Mouse (Mus musculus): ENCODE data around the gene Nlrp10. TPM values are rescaled to one million over a fixed set of nuclear protein-coding genes. Genes with fewer than 3 reads are reported as not detected.

Nlrp10 gene
- total RNA-seq (2021) = 10 to 100 TPM; 13.7 to 19.5 TPM

DNA sequence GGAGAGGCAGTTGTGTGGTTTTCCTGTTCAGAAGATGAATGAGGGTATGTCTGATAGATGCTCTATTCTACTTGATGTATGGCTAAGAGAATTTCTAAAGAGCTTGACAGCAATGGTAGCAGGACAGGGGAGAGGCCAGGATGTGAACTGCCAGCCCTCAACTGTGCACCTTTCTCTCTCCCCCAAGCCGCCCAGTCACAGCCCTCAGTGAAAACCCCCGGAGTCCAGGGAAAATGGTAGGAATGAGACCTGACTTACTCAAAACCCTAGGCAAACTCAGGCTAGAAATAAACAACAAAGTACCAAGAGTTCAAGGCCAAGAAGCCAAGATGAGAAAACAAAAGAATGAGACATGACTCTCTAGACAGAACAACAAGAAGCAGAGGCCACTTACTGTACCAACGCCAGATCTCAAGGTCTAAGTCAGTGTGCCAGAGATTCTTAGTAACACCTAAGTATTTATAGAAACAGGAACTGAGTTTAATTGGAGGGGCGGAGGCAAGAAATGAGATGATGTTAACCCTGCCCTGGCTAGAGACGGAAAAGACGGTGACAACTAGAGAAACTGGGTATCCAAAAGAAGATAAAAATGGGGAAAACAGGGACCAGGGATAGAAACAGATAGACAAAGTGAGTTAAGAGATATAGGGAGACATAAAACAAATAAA is at the start of gene Nlrp10:
Nlrp10 (minus strand) TSS at position 453 of the 668 bp plus-strand sequence.
- DNase-seq = peak; percentile 46 to 53
- intact Hi-C loops (cut with DNase I) = loop anchor here (5.0 kb wide), 1 partner anchor 78 kb away; the partner anchor contains the start of gene Olfr516

DNA sequence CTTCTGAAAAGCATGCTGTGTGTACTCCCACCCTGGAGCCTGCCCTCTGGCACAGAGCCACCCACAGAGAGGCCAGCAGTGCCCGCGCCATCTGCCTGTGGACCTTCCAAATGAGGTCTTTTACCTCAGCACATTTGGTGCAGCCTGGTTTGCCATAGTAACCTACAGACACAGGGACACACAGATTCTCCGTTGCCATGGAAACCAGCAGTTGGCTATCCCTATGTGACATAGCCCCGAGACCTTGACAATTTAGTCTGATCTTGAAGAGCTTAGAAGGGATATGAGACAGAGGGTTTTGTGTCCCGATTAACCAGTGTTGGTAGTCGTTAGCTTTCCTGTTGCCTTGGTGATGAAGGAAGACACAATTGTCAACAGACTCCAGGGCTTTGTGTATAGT is 42.3 kb upstream of the Nlrp10 start:
- intact Hi-C loops (cut with DNase I) = no loop called here

DNA sequence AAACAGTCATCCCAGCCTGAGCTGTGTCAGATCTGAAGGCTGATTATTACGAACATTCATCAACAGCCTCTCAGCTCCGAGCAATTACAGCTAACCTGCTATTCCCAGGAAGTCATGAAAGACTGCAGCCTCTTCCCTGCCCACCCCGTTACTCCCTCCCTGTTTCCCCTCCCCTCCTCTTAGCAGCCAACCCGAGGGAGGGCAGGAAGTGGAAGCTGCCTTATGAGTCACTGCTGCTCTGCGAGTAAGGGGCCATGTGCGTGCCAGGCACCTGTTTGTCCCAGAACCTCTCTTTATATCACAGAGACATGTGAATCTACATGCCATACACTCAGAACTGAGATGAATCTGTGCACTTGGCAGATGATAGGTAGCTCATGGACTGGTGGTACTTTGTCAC is 38.2 kb upstream of the Nlrp10 start:
- intact Hi-C loops (cut with DNase I) = no loop called here
- DNase-seq = no peak

More for the DNA sequence above, 42.3 kb upstream of the Nlrp10 start:
- DNase-seq = no peak

- intact Hi-C loops (cut with DNase I) = loop anchor here (1.0 to 2.0 kb wide), 2 partner anchors 54 to 62 kb away; no protein-coding TSS in a partner anchor
Observed at GRCm38 (mm10) chr7:108966742-108967362, 36.9 kb upstream of the Nlrp10 start.

GRCm38 (mm10) chr7:108965968-108966367 is 36.0 kb upstream of the Nlrp10 start:
- intact Hi-C loops (cut with DNase I) = loop anchor here (2.0 kb wide), 1 partner anchor 63 kb away; no protein-coding TSS in a partner anchor
- DNase-seq = no peak

More at GRCm38 (mm10) chr7:108966742-108967362, 36.9 kb upstream of the Nlrp10 start:
- DNase-seq = peak; percentile 57 to 64

DNA sequence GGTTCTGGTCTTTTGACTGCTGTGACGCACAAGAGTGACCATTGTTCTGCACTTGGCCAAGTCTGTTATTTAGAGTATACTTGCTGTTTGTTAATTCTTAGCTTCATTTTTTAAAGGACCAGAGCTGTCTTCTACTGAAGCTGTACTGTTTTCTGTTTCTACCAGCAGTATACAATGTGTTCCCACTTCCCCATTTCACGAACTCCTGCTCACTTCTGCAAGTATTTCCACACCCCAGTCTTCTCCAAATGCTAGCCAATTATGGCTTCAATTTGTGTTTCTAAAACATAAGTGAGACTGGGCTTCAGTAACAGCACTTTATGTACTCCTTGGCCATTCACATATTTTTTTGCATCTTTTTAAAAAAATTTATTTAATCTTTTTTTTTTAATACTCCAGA is 27.8 kb upstream of the Nlrp10 start:
- intact Hi-C loops (cut with DNase I) = no loop called here
- DNase-seq = no peak

- intact Hi-C loops (cut with DNase I) = no loop called here
- DNase-seq = peak; percentile 6 to 21
Observed at GRCm38 (mm10) chr7:108954185-108954584, 24.2 kb upstream of the Nlrp10 start.

- intact Hi-C loops (cut with DNase I) = no loop called here
- DNase-seq = no peak
Observed at GRCm38 (mm10) chr7:108952801-108953200, 22.8 kb upstream of the Nlrp10 start.

DNA sequence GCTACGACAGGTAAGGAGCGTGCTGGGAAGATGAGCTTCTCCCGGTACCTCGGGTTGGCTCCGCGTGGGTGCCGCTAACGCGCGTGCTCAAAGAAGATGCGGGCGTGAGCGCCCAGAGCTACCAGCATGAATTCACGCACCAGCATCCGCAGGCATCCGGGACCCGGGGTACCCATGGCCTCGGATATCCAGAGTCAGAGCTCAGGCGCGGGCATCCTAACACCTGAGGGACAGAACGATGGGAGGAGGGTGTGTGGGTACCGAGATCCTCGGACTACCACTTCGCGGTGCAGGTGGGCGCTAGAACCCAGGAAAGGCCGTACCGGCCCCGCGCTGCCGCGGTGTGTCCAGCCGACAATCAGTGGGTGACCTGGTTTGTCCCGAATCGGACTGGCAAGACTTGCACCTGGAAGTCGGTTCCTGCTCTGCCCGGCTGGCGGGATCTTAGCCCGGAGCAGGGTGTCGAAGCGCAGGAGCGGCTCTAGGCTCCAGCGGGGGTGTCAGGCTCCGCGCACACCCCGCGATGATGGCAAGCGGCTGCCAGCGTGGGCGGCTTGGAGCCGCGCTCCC is 20.9 kb upstream of the Nlrp10 start:
- peak in 1 of 2 experiments; percentile 18 for DNase-seq
- intact Hi-C loops (cut with DNase I) = no loop called here

- peak in 1 of 2 experiments; percentile 57 for DNase-seq
- intact Hi-C loops (cut with DNase I) = no loop called here
Observed at GRCm38 (mm10) chr7:108950312-108950761, 20.4 kb upstream of the Nlrp10 start, which contains the start of gene Tub. TSS of gene Tub (plus strand) at chr7:108950338.

DNA sequence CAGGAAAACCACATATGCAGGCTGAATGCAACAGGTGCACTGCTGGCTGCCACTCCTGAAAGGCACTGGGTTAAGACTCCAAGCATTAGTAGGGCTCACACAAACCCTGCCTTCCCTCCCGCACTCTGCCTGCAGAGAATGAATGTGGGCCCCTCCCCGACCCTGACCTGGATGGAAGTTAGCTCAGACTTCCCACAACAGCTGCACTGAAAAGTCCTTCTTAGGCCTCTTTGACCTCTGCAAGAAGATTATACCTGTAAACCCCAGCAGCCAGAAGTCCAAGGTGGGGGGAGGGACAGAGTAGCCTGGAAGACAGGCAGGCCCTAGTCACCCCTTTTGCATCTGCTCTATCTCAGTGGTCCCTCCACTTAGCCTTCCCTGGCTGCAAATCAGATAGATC is 19.3 kb upstream of the Nlrp10 start:
- intact Hi-C loops (cut with DNase I) = no loop called here
- DNase-seq = no peak

- no peak for DNase-seq
- intact Hi-C loops (cut with DNase I) = no loop called here
Observed at GRCm38 (mm10) chr7:108948611-108949010, 18.6 kb upstream of the Nlrp10 start.

- intact Hi-C loops (cut with DNase I) = no loop called here
- DNase-seq = peak in 1 of 2 experiments; percentile 61
Observed at GRCm38 (mm10) chr7:108944002-108944401, 14.0 kb upstream of the Nlrp10 start.

- intact Hi-C loops (cut with DNase I) = no loop called here
- DNase-seq = no peak
Observed at GRCm38 (mm10) chr7:108941466-108941865, 11.5 kb upstream of the Nlrp10 start.

DNA sequence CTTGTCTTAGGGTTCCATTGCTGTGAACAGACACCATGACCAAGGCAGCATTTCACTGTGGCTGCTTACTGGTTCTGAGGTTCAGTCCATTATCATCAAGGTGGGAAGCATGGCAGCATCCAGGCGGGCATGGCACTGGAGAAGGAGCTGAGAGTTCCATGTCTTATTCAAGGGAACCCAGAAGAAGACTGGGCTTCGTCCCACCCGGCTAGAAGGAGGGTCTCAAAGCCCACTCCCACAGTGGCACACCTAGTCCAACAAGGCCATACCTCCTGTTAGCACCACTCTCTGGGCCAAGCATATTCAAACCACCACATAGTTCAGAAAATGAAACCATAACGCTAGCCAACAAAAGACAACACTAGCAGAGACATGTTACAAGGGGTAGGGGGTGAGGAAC is 6.6 kb upstream of the Nlrp10 start:
- intact Hi-C loops (cut with DNase I) = no loop called here
- DNase-seq = no peak

DNA sequence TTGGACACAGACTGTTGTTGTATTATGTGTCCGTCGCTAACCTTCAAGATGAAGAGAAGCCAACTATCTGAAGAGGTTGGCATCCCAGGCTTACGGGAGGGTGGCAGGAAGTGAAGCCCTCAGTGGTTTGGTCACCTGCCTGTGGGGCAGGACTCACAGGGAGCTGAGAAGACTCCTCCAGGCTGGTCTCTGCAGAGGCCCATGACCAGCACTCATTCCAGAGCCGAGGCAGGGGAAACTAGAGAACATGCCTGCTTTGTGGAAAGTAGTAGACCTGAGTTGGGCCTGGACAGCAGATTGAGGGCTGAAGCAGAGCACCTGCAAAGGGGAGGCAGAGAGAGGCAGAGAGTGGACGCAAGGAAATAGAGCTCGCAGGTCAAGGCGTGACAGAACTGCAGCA is 5.4 kb upstream of the Nlrp10 start:
- no peak for DNase-seq
- intact Hi-C loops (cut with DNase I) = no loop called here

DNA sequence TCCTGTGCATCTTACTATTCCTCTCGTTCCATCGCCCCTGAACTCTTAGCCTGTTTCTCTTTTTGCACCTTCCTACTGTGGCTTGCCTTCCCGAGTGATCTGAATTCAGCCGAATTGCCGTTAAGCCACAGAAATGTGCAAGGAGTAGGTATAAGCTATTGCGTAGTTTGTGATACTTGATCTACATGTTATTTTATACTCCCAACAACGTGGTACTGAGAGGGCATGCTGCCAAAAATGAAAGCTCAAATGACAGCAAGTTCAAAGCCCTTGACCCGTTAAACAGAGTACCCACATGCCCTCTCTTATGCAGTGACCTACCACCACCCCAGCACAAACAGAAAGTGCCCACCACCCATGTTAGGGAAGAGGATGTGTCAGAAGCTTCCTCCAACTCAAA is 4.9 kb upstream of the Nlrp10 start:
- DNase-seq = peak in 1 of 2 experiments; percentile 13
- intact Hi-C loops (cut with DNase I) = loop anchor here (1.0 to 5.0 kb wide), 2 partner anchors 83 to 120 kb away; partner anchors contain the start of gene Olfr516

GRCm38 (mm10) chr7:108933794-108934731 is 4.1 kb upstream of the Nlrp10 start, which contains the start of gene Eif3f:
TSS of gene Eif3f (plus strand) at chr7:108934417.
- DNase-seq = peak; percentile 96 to 97
- intact Hi-C loops (cut with DNase I) = loop anchor here (1.0 to 5.0 kb wide), 2 partner anchors 82 to 119 kb away; partner anchors contain the start of gene Olfr516

DNA sequence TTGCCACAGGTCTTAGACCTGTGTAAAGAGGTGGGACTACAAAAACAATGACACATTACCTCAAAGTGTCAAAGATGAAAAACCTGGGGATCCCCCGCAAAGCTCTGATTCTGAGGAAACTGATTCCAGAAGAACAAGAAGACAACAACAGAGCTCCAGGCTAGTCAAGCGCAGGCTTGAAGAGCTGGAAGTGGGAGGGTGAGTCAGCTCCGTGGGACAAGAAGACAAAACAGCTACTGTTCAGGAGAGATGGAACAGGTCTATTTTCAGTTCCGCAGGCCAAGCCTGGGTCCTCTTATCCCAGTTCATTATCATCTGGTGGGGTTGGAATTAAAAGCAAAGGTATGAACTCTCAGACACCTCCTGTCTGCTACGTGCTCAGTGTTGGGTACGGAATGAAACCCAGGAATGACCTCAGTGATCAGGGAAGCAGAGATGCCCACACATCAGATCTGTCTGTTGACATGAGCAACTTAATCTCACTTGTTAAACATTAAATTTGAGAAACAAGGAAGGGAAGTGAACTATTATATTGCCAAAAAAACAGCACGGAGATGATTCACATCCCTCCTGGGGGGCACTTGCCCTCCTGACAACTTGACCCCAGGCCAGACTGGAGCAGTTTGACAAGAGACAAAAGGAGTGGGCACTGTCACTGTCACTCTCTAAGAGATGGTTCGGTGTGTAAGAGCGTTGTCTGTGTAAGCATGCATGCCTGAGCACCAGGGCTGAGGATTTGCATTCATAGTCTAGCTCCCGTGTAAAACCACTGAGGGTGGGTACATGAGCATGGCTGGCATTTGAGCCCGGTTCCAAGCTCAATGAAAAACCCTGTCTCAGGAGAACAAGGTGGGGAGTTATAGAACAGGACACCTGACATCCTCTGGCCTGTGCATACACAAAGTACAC is 1.4 kb downstream of the Nlrp10 start:
- no peak for DNase-seq
- intact Hi-C loops (cut with DNase I) = no loop called here
